Mouse (Mus musculus): ENCODE measurements around the gene Gigyf2. TPM values are rescaled to one million over a fixed set of nuclear protein-coding genes. Genes with fewer than 3 reads are reported as not detected.

The Gigyf2 gene
- total and polyA plus RNA-seq, 2 experiments from 2014 or later = 51.3 to 56.8 TPM

DNA sequence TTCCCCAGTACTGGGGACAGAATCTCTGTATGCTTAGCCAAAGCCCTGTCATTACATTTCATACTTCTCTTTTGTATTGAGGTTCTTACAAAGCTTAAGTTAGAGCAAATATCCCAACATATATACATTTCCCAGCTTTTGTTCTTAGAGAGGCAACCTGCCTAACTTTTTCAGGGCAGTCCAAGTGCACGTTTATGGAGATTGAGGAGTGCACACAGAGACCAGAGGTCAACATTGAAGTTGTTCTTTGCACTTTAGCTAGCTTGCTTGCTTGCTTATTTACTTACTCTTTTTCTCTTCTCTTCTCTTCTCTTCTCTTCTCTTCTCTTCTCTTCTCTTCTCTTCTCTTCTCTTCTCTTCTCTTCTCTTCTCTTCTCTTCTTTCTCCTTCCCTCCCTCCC lies 33.5 kb downstream of the Gigyf2 start:
- WGBS = 59% methylated on average over 1 of the region's 1 CpGs
- H3K9ac ChIP-seq (replicated peaks; ENCODE audit: low read length) = no peak overlapping the region
- H3K4me3 ChIP-seq (ENCODE audit: low read length) = no peak overlapping the region
- no peak for TF ChIP-seq CTCF (IDR thresholded peaks at IDR 0.05; ENCODE audit: low read depth)
- ATAC-seq = no peak
- no peaks in the 10 kb centered on the region for H3K4me1 ChIP-seq (ENCODE audit: insufficient read depth, low read length)
- no peak overlapping the region for H3K27ac ChIP-seq
- no peak overlapping the region for H3K4me2 ChIP-seq (ENCODE audit: low read depth, low read length)
- H3K9me3 ChIP-seq (ENCODE audit: low read length) = no peaks in the 10 kb centered on the region
- peaks cover 8% of the 10 kb centered on the region; the same call in 1 of the 2 replicates for H3K36me3 ChIP-seq (ENCODE audit: insufficient read depth, low read length)
- H3K27me3 ChIP-seq (ENCODE audit: insufficient read depth, low read length) = no peaks in the 10 kb centered on the region
- no peak for DNase-seq (ENCODE audit: low spot score)

DNA sequence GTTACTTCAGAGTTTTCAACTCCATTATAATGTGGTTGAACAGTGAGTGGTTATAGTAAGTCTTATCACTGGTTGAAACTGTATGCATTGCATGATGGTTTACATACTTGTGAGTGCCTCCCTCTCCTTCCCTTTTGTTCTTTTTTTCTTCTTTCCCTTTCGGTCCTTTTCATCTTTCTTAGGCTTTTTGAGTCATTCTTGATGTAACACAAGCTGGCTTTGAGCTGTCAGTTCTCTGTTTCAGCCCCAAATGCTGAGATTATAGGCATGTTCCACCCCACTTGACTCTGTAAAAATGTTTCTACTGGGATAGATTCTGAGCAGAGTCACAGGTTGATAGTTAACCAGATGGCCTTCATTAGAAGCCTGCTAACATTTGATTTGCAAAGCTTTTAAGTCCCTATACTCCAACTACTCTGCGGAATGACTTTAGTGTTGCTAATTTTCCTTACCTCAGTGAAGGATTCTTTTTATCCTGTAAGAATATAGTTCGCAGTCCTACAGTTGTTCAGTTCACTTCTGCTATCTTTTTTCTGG lies 51.3 kb downstream of the Gigyf2 start:
- DNase-seq (ENCODE audit: low spot score) = no peak
- no peak overlapping the region for H3K4me3 ChIP-seq (ENCODE audit: low read length)
- WGBS = 84% methylated on average over 3 of the region's 3 CpGs
- H3K9me3 ChIP-seq (ENCODE audit: low read length) = no peaks in the 10 kb centered on the region
- H3K27ac ChIP-seq = no peak overlapping the region
- no peak for TF ChIP-seq CTCF (IDR thresholded peaks at IDR 0.05; ENCODE audit: low read depth)
- H3K4me2 ChIP-seq (ENCODE audit: low read depth, low read length) = no peak overlapping the region
- no peaks in the 10 kb centered on the region for H3K4me1 ChIP-seq (ENCODE audit: insufficient read depth, low read length)
- H3K9ac ChIP-seq (replicated peaks; ENCODE audit: low read length) = no peak overlapping the region
- ATAC-seq = no peak
- H3K36me3 ChIP-seq (ENCODE audit: insufficient read depth, low read length) = 0 out of 2 replicates have a peak, but pooled peaks cover 15% of the 10 kb centered on the region
- no peaks in the 10 kb centered on the region for H3K27me3 ChIP-seq (ENCODE audit: insufficient read depth, low read length)

DNA sequence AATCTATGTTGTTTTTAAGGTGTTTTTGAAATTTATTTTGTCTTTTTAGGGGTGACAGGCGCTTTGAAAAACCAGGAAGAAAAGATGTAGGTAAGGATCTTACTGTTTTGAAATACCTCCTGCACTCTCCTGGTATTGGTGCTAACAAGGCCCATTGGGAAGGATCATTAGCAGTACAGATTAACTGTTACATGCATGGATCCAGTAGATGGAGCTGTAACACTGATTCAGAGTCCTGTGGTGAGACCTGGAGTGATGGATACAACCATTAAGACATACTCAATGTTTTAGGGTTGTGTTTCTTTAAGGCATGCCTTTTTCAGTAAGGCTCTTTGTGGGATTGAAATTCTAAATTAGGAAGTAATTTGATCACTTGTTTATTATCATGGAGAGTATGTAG lies 53.1 kb downstream of the Gigyf2 start:
- DNase-seq (ENCODE audit: low spot score) (peak; percentile 50), ATAC-seq (no peak)
- no peak overlapping the region for H3K27ac ChIP-seq
- no peak overlapping the region for H3K9ac ChIP-seq (replicated peaks; ENCODE audit: low read length)
- H3K4me2 ChIP-seq (ENCODE audit: low read depth, low read length) = no peak overlapping the region
- H3K9me3 ChIP-seq (ENCODE audit: low read length) = no peaks in the 10 kb centered on the region
- H3K36me3 ChIP-seq (ENCODE audit: insufficient read depth, low read length) = 0 out of 2 replicates have a peak, but pooled peaks cover 15% of the 10 kb centered on the region
- 87% methylated on average over 1 of the region's 1 CpGs for WGBS
- no peaks in the 10 kb centered on the region for H3K4me1 ChIP-seq (ENCODE audit: insufficient read depth, low read length)
- TF ChIP-seq CTCF (IDR thresholded peaks at IDR 0.05; ENCODE audit: low read depth) = peak; percentile 58
- H3K27me3 ChIP-seq (ENCODE audit: insufficient read depth, low read length) = no peaks in the 10 kb centered on the region
- no peak overlapping the region for H3K4me3 ChIP-seq (ENCODE audit: low read length)

DNA sequence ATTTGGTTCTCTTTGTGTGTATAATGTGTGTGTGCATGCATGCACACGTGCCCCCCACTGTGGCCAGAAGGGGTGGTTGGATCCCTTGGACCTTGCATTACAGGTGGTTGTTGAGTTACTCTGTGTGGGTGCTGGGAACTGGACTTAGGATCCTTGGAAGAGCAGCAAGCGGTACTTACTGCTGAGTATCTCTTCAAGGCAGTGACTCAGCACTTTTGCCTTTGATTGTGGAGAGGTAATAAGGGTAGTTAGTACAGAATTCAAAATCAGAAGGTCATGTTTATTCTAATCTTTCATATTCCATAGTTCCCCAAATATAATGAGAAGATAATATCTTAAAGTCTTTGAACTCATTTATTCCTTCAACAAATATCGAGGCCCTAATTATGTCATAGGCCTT lies 54.4 kb downstream of the Gigyf2 start:
- H3K9ac ChIP-seq (replicated peaks; ENCODE audit: low read length) = no peak overlapping the region
- H3K4me3 ChIP-seq (ENCODE audit: low read length) = no peak overlapping the region
- 96% methylated on average over 3 of the region's 3 CpGs for WGBS
- H3K36me3 ChIP-seq (ENCODE audit: insufficient read depth, low read length) = 0 out of 2 replicates have a peak, but pooled peaks cover 11% of the 10 kb centered on the region
- H3K4me2 ChIP-seq (ENCODE audit: low read depth, low read length) = no peak overlapping the region
- no peaks in the 10 kb centered on the region for H3K9me3 ChIP-seq (ENCODE audit: low read length)
- H3K27me3 ChIP-seq (ENCODE audit: insufficient read depth, low read length) = no peaks in the 10 kb centered on the region
- TF ChIP-seq CTCF (IDR thresholded peaks at IDR 0.05; ENCODE audit: low read depth) = no peak
- DNase-seq (ENCODE audit: low spot score) (no peak), ATAC-seq (no peak)
- no peak overlapping the region for H3K27ac ChIP-seq
- H3K4me1 ChIP-seq (ENCODE audit: insufficient read depth, low read length) = no peaks in the 10 kb centered on the region

DNA sequence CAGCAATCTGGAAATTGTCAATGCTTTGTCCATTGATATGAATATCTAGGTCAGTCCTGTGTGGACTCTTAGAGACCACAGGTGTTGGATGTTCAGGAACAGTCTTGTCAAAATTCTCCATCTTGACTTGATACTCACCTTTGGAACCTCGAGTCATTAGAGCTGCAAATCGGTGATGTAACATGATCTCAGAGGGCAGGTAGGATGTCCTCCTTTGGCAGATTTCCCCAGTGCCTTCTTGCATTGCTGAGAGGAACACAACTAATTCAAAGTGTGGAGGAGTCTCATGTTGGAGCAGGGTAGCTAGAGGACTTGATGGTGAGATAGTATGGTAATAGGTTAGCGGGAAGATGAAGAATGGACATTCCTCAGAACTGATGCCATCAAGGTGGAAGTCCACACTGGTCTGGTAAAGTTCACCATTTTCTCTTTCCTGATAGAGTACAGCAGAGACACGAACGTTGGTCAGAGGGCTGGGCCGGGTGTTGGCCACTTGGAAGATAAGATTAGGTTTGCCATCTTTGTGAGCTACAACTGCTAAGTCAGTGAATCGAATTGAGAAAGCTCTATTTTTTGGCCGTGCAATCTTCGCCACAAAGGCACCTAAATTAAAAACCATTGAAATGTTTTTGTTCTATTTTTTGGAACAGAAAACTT lies 59.8 kb downstream of the Gigyf2 start:
- WGBS = 94% methylated on average over 9 of the region's 9 CpGs
- no peaks in the 10 kb centered on the region for H3K9me3 ChIP-seq (ENCODE audit: low read length)
- no peak for ATAC-seq
- H3K27ac ChIP-seq = no peak overlapping the region
- DNase-seq (ENCODE audit: low spot score) = no peak
- H3K4me1 ChIP-seq (ENCODE audit: insufficient read depth, low read length) = no peaks in the 10 kb centered on the region
- no peaks in the 10 kb centered on the region for H3K27me3 ChIP-seq (ENCODE audit: insufficient read depth, low read length)
- H3K36me3 ChIP-seq (ENCODE audit: insufficient read depth, low read length) = peaks cover 16% of the 10 kb centered on the region; the same call in 1 of the 2 replicates
- TF ChIP-seq CTCF (IDR thresholded peaks at IDR 0.05; ENCODE audit: low read depth) = no peak
- no peak overlapping the region for H3K9ac ChIP-seq (replicated peaks; ENCODE audit: low read length)
- H3K4me2 ChIP-seq (ENCODE audit: low read depth, low read length) = no peak overlapping the region
- H3K4me3 ChIP-seq (ENCODE audit: low read length) = no peak overlapping the region

DNA sequence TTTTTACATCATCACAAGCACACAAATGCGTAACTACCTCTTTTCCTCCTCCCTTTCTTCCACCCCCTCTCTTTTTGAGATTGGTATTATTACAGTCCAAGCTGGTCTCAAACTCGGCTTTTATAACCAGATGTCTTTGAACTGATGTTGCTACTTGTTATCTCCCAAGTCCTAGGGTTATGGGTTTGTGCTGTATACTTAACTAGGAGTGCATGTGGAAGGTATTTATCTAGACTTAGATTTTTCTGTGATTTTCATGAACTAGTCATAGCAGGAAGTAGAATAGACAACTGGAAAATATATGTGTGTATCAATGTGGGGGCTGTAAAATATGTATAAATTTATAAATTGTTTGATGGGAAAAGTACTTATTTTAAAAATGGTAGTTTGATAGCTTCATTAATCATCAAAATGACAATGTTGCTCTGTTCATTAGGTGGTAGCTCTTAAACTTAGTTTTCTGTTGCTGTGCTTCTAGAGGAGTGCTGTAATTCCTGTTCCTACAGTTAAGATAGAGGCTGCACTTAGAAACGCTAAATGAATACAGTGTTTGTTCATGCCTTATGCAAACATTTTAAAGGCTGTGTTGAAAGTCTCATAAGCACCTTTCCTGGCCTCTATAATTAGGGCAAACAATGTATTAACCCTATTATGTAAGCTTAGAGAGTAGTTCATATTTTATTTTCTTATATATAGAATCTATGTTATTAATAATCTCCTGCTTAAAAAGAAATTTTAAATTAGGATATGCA lies 66.8 kb downstream of the Gigyf2 start:
- Histone ChIP-seq H3K4me3 (ENCODE audit: low read length) (no peak overlapping the region), H3K36me3 (ENCODE audit: insufficient read depth, low read length) (peaks cover 8% of the 10 kb centered on the region; the same call in 1 of the 2 replicates), H3K9me3 (ENCODE audit: low read length) (no peaks in the 10 kb centered on the region), H3K4me1 (ENCODE audit: insufficient read depth, low read length) (no peaks in the 10 kb centered on the region), H3K27ac (no peak overlapping the region), H3K4me2 (ENCODE audit: low read depth, low read length) (no peak overlapping the region), H3K9ac (replicated peaks; ENCODE audit: low read length) (no peak overlapping the region), H3K27me3 (ENCODE audit: insufficient read depth, low read length) (no peaks in the 10 kb centered on the region)
- DNase-seq (ENCODE audit: low spot score) = no peak
- 90% methylated on average over 3 of the region's 3 CpGs for WGBS
- no peak for ATAC-seq
- TF ChIP-seq CTCF (IDR thresholded peaks at IDR 0.05; ENCODE audit: low read depth) = no peak

Data from hindbrain, postnatal 0 days (tissue).